Mouse (Mus musculus) ES-E14 (cell line): ENCODE data around the gene Sfxn5.

ENCODE experiments used
- CHD2 ChIP-seq: IDR thresholded peaks from 2 replicates; pipeline ENCODE4 v1.6.1; 2014; ENCODE audit warnings: mild to moderate bottlenecking, low read depth, low read length, inconsistent platforms
- MAFK ChIP-seq: IDR thresholded peaks from 2 replicates; pipeline ENCODE4 v1.6.1; 2014; ENCODE audit warnings: mild to moderate bottlenecking, low read depth, low read length, inconsistent platforms; ENCODE audit not compliant: insufficient read depth
- ZC3H11A ChIP-seq: IDR thresholded peaks from 2 replicates; pipeline ENCODE4 v1.6.1; 2012; ENCODE audit warnings: low read depth, mild to moderate bottlenecking, inconsistent platforms, low read length, borderline replicate concordance

DNA sequence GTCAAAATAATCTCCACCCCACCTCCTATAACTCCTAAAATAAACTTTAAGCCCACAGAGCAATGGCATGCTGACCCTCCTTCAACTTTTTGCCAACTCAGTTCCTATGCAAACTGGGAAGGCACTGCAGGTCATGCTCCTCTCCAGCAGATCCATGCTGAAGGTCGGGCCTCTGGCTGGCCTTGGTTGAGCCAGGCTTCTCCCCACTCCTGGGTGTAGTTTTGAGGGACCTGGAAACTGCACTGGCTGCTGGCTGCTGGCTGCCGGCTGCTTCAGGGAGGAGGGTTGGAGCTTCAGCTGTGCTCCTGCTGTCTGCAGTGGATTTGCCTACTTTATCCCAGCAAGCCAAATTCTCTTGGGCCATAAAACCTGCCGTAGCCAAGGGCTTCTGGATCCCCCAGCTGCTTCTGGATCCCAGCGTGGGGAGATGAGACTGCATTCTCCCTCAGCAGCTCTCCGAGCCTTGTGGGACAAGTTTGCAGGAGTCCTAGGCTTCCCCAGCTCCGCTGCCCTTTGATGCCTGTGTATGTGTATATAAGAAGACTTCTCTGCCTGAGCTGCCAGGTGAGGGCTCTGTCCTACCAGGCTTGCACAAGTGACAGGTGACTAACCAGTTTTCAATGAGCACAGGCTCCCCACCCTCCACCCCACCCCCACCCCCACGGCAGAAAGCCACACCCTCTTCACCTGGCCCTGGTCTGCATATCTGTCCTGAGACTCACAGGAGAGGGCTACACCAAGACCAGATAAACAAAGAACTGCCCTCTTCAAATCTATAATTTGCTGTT is 100.2 kb downstream of the Sfxn5 start:
- TF ChIP-seq ZC3H11A (no peak), MAFK (no peak), CHD2 (no peak)
